Mouse (Mus musculus) neural tube, embryonic 10.5 days (tissue): ENCODE data around the gene Apbb1ip.

Experiments
- DNase-seq: peaks from one replicate; pipeline ENCODE4 v3.0.0-alpha.2; 2017; ENCODE audit warnings: low spot score; ENCODE audit errors: extremely low spot score

Apbb1ip gene

DNA sequence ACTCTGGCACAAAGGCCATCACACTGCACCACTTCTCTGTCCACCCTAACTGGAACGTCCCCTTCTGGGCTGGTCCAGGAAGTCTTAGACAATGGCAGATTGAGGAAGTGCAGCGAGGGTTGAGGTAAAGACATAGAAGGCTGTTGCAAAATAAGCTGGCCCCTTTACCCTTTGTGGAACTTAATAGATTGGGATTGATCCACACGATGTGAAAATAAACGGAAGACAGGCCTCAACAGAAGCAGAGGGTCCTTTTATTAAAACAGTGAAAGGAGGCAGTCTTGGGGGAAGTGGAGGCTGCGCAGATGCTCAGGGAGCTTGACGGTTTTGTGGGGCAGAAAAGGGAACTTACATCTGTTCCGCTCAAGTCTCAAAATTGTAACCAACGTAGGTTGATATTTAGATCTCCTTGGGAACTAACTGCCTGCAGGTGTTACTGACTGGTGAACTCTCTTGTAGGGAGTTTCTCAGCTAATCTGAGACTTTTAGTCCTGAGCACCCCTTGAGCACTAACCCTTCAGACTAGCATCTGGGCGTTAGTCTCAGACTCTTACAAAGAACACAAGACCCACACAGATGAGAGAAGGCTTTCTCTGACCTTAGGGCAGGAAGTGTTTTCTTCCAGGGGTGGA lies at the start of gene Apbb1ip:
TSS of gene Apbb1ip (plus strand) at position 546 of the 632 bp plus-strand sequence.
- no peak for DNase-seq

DNA sequence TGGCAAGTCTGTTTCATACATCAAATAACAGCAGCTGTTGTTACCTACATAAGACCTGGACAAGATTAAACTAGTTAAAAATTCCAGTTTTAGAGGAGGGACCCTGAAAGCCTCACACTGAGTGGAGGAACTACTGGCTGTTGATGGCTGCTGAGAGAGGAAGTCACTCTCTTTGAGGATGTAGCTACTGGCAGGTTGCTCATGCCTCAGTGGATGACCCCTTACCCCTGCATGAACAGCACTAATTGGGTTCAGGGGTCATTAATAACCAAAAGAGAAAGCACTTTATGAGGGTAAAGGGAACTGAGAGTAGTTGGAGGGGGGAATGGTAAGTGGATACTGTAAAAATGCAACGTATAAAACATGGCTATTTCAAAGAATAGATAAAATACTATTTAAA lies 46.8 kb upstream of the Apbb1ip start:
- no peak for DNase-seq

DNA sequence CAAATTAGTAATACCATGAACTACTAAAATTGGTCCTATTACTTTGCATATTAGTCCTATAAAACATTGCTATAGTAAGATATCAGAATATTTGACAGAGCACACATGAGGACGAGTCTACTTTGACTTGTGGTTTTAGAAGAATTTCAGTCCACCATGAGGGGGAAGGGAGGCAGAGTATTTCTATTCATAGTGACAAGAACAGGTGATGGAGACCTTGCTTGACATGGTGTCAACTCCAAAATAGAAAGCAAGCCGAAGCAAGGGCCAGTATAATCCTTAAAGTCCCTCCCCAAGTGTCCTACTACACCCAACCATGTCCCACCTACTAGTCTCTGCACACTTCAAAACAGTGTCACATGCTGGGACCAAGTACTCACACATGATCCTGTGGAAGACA lies 37.8 kb upstream of the Apbb1ip start:
- no peak for DNase-seq

DNA sequence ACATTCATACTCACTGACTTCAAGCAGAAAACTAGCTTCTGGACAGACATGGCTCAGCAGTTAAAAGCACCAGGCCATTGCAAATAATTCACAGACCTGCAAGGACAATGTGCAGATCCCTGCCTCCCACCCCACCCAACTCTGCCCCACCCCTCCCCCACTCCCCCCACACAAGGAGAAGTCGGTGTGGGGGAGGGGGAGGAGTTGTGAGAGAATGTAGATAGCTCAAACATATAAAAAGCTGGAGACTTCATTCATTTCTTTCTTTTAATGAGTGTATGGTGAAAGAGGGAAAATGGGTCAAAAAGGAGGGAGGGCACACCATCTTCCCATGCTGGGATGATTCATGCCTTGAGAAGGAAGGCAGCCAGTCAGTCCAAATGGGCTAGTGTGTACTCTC lies 34.5 kb upstream of the Apbb1ip start:
- no peak for DNase-seq

DNA sequence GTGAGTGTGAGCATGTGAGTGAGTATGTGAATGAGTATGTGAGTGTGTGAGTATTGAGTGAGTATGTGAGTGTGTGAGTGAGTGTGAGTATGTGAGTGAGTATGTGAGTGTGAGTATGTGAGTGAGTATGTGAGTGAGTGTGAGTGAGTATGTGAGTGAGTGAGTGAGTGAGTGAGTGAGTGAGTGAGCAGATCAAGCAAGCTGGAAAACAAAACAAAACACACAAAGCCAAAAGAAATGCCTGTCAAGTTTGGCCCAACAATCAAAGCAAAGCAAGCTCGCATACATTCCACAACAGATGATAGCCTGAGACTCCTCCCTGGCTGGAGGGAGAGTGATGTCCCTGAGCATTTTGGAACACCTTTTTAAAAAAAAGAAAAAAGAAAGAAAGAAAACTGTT lies 33.5 kb upstream of the Apbb1ip start:
- no peak for DNase-seq

DNA sequence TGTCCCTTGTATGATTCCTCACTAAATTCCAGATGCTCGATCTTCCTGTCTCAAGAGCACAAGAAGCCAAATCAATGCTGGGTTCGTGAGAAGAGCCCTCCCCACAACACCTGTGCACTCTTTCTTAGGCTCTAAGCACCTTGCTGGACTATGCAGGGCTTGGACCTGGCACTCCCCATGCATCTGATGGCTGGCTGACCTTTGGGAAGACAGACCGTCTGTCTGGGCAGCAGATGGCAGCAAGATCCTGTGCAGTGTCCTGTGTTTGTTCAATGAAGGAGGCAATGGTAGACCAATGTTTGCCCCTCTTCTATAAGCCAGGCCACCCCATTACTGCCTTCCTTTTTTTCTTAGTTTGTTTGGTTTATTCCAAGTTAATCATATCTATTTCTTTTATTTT lies 32.7 kb upstream of the Apbb1ip start:
- DNase-seq: no peak

DNA sequence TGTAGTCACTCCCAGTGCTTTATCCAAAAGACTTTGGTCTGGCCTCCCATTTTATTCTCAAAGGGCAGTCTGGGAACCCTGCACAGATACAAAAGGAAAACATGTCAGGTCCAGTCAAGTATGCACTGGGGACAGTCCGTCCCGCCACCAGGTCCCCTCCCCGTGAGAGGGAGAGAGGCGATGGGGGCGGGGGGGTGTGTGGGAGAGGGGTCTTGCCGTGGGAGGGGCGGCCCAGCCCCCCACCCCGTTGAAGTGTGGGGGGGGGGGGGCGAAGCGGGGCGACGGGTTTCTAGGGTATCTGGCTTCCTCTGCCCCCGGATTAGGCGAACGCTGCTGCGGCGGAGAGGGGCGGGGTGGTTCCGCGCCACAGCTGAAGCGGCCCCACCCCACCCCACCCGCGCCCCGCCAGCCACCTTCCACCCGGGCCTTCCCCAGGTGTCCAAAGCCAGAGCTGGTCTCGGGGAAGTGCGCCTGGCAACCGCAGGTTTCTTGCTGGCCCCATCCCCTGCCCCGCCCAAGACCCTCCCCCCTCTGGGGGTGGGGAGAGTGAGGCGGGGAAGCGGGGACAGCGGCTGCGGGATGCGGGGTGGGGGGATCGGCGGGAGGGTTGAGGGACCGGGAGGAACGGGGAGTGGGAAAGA lies 29.7 kb upstream of the Apbb1ip start:
- peak; percentile 75 for DNase-seq

DNA sequence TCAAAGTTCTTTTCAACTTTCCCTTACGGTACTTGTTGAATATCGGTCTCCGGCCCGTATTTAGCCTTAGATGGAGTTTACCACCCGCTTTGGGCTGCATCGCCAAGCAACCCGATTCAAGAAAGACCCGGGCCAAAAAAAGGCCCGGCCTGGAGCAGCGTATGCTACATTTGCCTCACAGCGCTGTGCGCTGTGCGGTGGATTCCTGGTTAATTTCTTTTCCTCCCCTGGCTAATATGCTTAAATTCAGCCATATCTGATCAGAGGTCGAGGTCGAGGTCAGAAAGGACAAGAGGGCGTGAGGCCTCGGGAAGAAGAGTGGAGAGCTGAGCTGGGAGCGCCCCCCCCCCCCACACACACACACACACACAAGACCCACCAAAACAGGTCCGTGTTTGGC lies 29.0 kb upstream of the Apbb1ip start:
- peak; percentile 64 for DNase-seq

DNA sequence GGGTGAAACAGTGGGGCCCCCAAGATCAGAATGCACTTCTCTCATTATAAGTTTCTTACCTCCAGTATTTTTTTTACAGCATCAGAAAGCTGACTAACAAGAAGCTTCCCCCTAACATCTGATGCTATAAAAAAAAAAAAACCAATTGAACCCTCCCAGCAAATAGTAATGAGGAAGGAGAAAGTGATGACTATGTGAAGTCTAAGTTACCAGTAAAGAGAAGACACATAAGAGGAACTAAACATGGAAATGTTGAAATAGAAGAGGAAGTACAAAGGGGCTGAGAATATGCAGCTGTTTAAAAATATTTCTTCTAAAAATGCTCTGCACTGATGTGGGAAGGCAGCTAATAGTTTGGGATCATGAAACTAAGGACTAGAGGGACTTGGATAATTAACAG lies 27.1 kb upstream of the Apbb1ip start:
- no peak for DNase-seq

DNA sequence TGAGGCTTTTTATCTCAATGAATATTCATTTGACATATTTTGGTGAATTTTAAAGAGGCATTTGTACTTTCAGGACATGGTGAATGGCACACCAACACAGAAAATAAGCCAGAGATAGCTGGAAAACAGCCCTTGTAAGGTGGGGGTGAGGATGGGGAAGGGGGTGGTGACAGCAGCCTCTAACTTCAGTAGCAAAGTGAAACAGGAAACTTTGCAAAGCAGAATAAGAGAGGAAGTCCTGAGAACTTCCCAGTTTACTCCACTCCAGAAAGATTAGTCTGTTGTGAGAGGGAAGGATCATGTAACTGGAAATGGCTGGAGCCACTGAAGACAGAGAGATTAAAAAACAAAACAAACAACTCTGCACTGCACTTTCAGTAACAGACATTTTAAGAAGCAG lies 26.0 kb upstream of the Apbb1ip start:
- DNase-seq: no peak

DNA sequence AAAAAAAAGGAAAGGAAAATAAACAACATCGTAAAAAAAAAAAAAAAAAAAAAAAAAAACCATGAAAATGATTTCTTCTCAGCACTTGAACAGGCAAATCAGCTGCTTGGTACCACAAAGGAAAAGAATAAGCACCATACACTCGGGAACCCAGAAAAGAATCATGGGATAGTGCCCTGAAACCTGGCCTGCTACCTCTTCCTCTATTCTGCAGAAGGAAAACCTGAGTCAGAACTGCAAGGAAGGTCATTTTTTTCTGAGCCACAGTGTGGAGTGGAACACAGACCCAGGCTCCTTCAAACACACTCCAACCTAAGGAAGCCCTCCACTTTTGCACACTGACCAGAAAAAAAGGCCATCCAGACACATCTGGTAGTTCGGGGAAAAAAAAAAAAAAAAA lies 24.1 kb upstream of the Apbb1ip start:
- DNase-seq: no peak

DNA sequence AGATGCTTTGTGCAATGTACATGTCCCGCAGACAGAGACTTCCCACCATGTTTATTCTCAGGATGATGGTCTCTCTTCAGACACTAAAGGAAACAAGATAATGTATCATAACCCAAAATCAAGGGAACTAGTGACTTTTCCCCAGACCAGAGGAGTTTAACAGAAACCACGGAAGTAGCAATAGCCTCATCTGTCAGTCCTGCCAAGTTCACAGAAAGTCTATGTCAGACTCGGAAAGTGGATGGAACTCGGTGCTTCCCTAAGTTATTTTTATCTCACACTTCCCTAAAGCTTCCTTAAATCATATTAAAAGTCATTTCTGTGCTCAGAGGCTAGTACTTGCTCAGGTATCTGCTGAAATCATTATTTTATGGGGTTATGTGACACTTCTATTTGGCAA lies 21.4 kb upstream of the Apbb1ip start:
- no peak for DNase-seq

DNA sequence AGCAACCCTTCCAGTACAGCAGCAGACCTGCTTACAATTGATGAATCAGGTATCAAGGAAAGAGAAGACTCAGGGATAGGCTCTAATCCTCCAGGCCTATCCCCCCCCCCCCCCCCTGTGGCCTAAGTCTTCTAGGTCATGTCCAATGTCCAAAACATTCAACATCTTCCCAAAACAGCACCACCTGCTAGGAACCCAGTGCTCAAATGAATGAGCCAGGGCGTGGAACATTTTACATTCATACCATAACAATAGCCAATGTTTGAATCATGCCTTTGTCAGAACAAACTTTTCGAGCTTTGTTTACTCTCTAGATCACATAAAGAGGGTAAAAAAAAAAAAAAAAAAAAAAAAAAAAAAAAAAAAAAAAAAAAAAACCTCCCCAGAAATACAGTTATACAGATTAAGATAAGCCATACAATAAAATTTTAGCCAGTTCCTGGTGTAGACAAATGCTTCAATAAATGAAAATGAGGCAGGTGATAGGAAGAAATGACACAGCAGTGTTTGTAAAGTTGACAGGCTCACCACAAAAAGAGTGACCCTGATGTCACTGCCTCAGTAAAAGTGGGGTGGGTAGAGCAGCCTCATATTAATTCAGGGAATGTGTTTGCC lies 20.3 kb upstream of the Apbb1ip start:
- DNase-seq: no peak

DNA sequence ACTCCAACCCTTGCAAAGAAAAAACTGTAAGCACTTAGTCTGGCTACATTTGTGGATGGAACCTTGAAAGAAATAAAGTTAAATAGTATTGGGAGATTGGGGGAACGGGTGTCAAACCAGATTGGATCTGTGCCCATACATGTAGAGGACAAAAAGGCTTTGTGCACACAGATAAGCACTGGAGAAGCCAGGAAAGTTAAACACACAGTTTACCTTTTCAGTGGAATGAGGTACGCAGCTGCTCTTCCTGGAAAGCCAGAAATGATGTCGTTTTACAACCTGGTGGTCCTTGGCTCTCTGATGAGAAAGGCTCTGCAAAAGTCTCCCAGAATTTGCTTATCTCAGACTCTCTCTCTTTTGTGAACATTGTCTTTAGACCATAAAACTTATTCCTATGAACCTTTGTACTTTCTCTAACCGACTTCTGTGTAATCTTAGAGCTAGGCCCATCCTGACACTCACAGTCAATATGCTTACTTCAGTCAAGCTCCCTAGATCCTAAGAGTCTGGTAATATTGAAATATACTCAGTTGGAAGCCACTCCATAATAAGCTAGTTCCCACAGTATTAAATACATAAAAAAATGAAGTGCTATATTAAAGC lies 19.6 kb upstream of the Apbb1ip start:
- no peak for DNase-seq

DNA sequence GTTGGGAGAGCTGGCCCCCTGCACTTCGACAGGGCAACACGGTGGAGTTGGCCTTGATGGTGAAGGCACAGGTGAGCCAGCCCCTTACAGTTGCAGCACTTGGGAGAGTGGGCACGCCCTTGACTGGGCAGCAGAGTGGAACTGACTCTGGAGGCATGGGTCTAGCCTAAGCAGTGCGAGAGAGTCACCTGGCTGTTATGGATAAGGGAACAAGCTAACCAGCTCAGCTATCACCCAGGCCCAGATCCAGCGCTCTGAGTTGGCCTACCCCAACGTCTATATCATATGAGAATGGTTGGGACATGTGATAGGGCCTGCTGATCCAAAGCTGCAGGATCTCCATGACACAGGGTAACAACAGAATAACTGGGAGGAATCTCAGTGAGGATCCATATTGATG lies 18.3 kb upstream of the Apbb1ip start:
- no peak for DNase-seq

DNA sequence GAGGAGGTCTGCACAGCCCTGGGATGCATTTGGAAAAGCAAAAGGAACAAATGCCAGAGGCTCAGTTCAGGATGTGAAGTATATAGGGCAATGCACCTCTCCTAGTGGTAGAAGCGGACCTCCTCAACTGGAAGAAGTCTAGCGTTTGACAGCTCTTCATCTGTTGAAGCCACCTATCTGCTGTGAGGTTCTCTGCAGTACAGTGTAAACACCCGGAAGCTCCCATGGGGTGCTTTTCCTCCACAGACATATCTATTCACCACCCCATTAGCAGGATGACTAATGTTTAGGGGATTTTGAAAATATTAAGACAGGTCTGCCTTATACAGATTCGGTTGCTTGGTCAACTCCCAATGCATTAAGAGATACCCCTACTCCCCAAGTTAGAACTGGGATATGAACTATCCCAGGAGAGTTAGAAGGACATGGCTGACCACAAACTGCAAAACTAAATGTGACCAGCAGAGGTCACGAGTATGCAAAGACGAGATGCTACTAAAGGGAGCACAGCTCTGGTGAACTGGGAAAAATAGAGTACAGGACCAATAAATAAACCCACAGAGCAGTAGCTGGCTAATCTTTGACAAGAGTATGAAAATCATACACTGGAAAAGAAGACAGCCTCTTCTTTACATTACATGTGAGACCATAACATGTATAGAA lies 15.5 kb upstream of the Apbb1ip start:
- DNase-seq: no peak

DNA sequence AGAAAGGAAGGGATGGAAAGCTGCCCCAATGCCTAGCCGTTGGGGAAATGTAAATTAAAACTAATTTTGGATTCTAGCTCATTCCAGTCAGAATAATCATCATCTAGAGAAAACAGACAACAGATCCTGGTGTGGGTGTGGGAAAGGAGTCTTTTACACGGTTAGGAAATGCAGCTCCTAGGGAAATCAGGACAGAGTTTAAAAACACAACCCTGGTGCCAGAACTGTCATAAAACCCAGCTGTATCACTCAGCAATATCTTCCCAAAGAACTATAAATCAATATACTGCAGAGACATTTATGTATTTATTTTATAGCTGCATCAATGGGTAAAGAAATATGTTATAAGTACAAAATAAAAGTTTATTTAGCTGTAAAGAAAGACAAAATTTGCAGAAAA lies 13.4 kb upstream of the Apbb1ip start:
- DNase-seq: no peak

DNA sequence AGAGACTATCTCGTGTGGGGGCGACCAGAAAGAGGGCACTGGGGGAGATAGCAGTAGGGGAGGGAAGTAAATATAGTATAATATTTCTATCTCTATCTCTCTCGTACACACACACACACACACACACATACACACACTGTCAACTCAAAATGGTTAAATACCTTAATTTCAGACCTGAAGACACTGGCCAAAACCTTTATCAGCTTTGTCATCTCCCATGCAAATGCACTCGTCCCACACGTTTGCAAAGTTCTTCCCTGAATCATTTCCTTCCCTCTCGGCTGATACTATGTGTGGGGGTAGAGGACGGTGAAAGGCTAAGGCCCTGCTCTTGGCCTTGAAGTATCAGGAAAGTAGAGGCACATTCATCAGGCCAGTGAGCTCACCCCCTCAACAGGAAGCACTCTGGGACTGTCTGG lies 12.8 kb upstream of the Apbb1ip start:
- no peak for DNase-seq

DNA sequence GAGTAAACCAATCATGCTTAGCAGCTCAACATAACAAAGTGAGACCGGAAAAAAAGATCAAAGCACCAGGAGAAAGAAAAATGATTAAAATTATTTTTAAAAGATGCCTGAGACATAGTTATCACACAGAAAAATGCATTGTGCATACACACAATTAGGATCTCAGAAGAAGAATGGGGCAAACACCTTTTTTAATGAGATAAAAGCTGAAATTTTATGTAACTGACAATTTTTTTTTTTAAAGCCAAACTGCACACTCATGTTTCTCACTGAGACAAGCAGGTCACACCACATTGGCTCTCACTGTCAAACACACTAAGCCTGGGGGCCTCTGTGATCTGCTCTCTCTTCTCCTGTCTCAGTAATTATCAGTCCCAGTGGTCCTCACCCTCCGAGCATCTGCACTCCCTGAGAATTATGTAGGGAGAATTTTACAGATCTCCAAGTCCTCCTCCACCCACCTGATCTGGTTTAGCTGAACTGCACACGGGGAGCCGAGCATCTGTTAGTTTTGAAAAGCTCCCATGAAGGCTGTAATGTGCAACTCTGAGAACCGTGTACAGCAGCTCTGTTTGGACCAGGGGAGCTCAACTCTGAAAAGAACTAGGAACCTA lies 9.0 kb upstream of the Apbb1ip start:
- no peak for DNase-seq

DNA sequence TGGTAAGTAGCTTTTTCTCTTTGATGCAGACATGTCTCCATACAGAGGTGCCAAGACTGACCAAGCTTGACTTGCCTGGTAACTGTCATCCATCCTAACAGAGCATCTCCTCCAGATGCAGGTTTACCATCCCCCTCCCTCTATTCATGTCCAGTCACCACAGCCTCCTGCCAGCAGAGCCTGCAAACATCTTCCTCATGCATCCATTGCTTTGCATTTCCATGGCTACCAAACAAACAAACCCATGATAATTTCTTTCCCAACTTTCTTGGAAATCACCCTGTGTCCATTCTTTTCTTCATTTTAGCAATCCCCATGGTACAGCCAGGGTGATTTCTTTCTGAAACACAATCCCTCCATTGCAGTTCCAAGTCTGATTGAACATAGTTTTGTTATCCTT lies 2.6 kb upstream of the Apbb1ip start:
- no peak for DNase-seq

DNA sequence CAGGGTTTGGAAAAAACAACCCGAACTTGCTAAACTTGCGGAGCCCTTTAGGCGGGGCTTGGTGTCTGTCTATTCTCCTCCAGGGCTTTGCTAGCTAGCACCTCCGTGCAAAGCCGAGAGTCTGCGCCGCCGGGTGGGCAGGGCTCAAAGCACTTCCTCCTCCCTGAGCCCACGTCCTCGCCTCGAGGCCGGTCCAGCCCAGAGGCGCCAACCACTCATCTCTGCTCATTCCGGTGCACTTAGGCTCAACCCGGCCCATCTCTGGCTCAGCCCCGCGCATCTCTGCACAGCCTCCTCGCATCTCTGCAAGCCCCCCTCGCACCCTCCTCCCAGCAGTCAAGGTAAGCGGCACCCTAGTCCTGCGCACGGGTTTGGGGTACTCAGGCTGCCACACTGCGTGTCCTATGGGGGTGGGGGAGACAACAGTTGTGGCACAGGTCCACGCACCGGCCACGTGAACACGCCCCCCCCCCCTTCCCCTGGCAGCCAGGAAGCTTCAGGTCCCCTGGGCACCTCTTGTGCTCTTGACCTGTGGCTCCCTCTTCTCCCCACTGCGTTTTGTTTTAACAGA lies 372 bp downstream of the Apbb1ip start:
- DNase-seq: peak; percentile 59
